Mouse (Mus musculus): ENCODE measurements around the gene Cgas.
"Not testable (repeated sequence)": the region's sequence is repeated elsewhere in the genome, so short reads cannot be mapped to it uniquely, and the experiment has no call there.

The Cgas gene

DNA sequence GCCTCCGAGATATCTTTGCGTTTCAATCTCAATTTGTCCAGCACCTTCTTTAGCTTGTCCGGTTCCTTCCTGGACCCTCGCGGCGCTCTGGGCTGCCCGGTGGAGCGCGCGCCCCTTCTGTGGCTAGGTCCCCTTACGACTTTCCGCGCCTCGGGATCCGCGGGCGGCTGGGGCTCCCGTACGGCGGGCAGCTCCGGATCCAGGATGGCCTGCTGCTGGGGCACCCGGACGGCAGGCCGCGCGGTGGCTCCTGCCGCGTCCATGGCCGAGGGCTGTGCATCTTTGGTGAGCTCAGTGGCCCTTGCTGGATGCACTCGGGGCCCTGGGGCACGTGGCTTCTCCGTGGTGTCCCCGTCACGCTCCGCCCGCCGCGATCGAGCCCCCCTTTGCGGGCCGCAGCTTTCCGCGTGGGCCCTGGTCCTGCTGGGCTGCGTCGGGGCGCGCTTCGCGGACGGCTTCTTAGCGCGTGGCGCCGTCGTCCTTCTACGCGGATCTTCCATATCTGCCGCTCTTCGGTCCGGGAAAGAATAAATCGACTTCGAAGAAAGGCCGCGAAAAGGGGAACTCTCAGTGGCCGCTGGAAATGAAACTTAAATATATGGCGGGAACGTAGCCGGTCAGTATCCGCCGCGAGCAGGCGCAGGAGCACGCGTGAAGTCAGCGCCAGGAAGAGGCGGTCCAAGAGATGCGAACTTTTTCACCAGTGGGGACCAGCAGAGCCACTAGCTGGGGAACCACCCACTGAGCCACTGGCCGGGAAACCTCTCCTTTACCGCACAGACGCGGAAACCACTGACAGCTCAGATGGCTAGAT lies at the start of gene Cgas:
Gene Cgas (minus strand): TSS at position 659 of the 814 bp plus-strand sequence.
- DNase-seq (ENCODE audit: low spot score in 2 of 2) = peak; percentile 7 to 13

- DNase-seq (ENCODE audit: low spot score in 2 of 2) = no peak
Measured at GRCm38 (mm10) chr9:78492254-78492653, 49.2 kb upstream of the Cgas start.

GRCm38 (mm10) chr9:78491169-78491568 lies 48.1 kb upstream of the Cgas start:
- DNase-seq (ENCODE audit: low spot score in 2 of 2) = no peak

DNA sequence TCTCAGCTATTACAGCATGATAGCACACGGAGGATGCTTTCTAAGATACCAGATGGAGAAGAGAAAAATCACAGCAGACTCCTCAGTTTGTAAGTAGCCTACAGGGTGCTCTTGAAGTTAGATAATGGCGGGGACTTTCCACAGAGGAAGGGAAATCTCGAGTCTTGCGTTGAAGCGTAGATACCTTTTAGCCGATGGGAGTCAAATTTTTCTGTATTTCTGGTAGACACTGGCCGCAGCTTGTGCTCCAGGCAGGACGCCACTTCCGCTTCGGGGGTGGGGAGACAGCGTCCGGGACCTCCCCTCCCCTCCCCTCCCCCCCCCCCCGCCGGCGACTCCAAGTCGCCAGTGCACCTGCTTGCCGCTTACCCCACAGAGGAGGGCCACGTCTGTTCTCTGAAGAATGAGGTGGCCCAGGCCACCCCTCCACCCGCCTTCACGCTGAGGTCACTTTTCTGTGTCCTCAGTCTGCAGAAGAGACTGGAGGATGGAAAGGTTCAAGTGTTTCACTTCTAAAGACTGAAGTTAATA lies 45.9 kb upstream of the Cgas start, which contains the start of gene Eef1a1:
Gene Eef1a1 (minus strand): TSS at position 262 of the 531 bp plus-strand sequence.
- peak in 1 of 2 experiments; percentile 20 for DNase-seq (ENCODE audit: low spot score in 2 of 2)

GRCm38 (mm10) chr9:78488021-78488420 lies 45.0 kb upstream of the Cgas start:
- DNase-seq (ENCODE audit: low spot score in 2 of 2) = not testable (repeated sequence)

DNA sequence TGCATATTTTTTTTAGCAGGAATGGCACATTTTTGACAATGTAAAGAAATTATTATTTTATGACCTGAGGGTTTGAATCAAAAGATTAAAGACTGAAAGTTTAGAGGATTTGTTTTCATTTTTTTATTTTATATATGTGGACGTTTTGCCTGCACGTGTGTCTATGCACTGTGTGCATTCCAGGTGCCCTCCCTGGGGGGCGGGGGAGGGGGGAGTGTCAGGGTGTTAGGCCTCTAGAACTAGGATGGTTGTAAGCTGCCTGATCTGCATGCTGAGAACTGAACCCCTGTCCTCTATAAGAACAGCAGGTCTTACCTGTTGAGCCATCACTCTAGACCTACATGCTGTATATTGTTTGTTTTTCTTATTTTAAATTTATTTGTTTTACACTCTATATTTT lies 41.6 kb upstream of the Cgas start:
- no peak for DNase-seq (ENCODE audit: low spot score in 2 of 2)

DNA sequence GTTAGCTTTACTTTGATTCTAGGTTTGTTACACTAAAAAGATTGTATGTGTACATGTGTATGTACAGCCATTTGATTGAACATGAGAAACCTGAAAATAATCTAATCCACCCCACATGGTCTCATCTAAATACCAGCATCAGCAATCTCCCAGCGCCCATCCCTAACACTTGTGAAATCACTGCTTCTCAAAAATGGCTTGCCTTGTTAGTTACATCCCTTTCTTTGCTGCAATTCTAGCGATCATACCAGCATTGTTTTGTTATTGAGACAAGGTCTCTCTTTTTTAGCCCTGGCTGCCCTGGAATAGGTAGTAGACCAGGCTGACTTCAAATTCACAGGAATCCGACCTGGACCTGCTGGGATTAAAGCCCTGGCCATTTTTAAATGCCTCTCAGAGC lies 39.3 kb upstream of the Cgas start:
- no peak for DNase-seq (ENCODE audit: low spot score in 2 of 2)

DNA sequence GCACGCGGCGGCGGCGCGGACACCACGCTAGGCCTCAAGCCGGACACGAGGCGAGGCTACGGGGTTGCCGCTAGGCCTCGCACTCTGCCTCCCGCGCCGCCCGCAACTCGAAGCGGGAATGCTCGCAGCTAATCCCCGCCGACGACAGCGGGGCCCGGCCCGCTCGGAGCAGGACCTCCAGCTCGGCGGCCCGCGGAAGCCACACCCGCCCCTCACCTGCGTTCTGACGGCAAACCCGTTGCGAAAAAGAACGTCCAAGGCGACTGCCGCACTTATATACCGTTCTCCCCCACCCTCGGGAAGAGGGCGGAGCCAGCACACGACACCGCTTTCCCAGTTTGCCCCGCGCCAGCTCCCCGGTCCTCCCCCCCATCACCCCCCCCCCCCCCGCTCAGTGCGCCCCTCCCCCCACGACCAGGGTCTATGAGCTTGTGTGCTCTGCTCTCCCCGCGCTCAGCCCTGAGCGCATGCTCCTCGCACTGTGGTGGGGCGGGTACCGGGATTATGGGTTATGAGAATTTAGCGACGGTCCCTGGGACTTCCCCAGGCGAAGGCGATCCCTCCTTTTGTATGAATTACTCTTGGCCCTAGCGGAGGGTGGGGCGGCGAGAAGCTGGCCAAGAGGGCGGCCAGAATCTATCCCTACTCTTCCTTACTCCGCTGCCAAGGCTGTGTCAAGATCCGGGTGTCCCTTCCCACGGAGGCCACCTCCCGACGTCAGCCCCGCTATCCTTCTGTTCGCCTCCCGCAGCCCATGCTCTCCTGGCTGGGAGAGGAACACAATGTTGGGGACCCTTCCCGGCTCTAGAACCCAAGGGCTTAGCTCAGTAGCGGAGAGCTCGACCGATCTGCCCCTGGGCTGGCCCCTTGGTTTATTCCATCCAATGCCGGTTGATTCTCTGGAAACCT lies 38.6 kb upstream of the Cgas start:
- DNase-seq (ENCODE audit: low spot score in 2 of 2) = peak; percentile 89 to 92

- DNase-seq (ENCODE audit: low spot score in 2 of 2) = peak; percentile 55 to 64
Measured at GRCm38 (mm10) chr9:78480706-78481358, 37.8 kb upstream of the Cgas start.

GRCm38 (mm10) chr9:78480227-78480626 lies 37.2 kb upstream of the Cgas start:
- not testable (repeated sequence) for DNase-seq (ENCODE audit: low spot score in 2 of 2)

DNA sequence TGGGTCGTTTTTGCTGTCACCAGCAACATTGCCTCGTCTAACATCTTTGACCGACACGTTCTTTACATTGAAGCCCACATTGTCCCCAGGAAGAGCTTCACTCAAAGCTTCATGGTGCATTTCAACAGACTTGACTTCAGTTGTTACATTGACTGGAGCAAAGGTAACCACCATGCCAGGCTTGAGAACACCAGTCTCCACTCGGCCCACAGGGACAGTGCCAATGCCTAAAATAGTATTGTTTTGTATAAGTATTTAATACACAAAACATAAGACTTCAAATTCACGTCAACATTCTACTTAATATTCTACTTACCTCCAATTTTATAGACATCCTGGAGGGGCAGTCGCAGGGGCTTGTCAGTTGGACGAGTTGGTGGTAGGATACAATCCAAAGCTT lies 36.3 kb upstream of the Cgas start:
- DNase-seq (ENCODE audit: low spot score in 2 of 2) = not testable (repeated sequence)

GRCm38 (mm10) chr9:78478009-78478605 lies 35.1 kb upstream of the Cgas start:
- not testable (repeated sequence) for DNase-seq (ENCODE audit: low spot score in 2 of 2)

GRCm38 (mm10) chr9:78477021-78477551 lies 34.0 kb upstream of the Cgas start:
- no peak for DNase-seq (ENCODE audit: low spot score in 2 of 2)

- no peak for DNase-seq (ENCODE audit: low spot score in 2 of 2)
Measured at GRCm38 (mm10) chr9:78476531-78477020, 33.5 kb upstream of the Cgas start.

GRCm38 (mm10) chr9:78475873-78476272 lies 32.8 kb upstream of the Cgas start:
- DNase-seq (ENCODE audit: low spot score in 2 of 2) = no peak

GRCm38 (mm10) chr9:78475383-78475780 lies 32.3 kb upstream of the Cgas start:
- DNase-seq (ENCODE audit: low spot score in 2 of 2) = no peak

DNA sequence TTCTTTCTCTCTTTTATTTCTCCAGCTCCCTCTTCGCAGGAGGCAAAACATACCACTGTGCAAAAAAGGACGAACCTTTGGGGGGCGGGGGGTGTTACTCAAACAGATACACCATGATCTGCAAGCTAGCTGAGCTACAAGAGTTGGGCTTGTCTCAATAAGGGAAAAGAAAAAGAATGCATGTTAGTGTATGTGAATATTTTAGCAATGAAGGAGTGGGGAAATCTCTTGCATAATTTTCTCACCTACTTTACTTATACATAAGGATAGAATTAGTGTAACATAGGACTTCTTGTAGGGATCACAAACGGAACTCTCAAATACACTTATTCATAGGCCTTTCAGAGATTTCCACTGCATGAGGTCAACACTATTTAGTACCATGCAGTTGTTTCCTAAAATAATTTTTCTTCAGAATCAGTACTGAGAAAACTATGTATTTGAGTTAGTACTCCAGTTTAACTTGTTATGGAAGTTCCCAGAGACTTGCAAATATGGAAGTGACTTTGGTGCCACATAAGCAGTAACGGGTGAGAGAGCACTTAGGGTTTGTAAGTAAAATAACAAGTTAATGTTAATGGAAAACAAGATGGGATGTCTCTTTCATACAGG lies 31.8 kb upstream of the Cgas start:
- no peak for DNase-seq (ENCODE audit: low spot score in 2 of 2)

DNA sequence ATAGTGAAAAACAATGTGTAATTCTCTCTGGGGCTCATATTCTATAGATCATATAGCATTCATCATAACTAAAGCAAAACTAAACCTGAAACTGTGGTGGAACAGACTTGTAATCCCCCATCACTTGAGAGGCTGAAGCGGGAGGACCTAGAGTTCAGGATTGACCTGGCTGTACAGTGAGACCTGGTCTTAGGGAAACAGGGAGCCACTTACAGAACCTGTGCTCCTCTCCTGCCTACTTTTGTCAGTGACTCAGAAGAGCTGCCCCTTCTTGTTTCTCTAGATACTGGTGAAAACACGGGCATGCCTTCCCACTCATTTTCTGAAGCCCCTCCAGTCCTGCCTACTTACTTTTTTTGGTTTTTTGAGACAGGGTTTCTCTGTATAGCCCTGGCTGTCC lies 31.2 kb upstream of the Cgas start:
- no peak for DNase-seq (ENCODE audit: low spot score in 2 of 2)

DNA sequence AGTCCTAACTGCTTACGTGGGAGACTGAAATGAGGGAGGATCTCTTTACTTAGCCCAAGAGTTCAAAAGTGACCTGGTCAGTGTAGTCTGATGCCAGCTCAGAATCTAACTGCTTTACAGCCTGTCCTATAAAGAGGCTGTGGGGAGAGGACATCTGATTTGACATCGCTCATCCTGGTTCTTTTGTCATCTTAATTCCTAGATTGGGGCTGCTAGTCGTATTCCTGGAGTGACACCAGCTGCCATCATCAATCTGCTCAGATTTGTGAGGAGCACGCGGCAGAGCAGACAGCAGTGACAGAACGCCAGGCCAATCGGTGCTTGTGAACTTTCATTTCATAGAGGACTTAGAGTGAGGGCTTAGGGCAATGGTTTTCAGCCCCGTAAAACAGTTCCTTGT lies 30.6 kb upstream of the Cgas start:
- DNase-seq (ENCODE audit: low spot score in 2 of 2) = no peak

- no peak for DNase-seq (ENCODE audit: low spot score in 2 of 2)
Measured at GRCm38 (mm10) chr9:78465725-78466124, 22.7 kb upstream of the Cgas start.

Measured in frontal cortex, postnatal 25 days (tissue).